Mouse (Mus musculus): ENCODE results near the gene Pla2g16. TPM values are rescaled to one million over a fixed set of nuclear protein-coding genes. Genes with fewer than 3 reads are reported as not detected.
A peak's percentile ranks its signal among the peaks of the same experiment; 100 is the strongest.

Pla2g16 gene
- polyA plus RNA-seq, 1 experiment from 2014 or later: 4.7 TPM

DNA sequence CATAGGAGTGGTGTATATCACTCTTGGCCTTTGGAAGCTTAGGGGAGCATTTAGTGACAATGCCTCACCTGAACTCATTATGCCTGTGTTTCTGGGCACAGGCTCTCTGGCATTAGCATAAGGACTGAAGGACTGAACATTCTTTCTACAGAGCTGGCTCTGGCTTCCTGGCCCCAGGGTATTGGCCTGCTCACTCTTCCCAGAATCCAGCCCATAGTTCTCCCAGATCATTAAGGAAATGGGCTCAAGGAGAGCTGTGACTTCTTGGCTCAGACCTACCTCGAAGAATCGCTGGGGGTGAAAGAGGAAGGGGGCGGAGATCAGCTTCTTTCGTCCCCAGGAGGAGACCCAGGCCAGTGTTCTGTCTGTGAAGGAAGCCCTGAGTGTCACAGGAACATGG, 41.2 kb downstream of the Pla2g16 start:
- 0 out of 2 replicates have a peak, but pooled peaks cover 5% of the 10 kb centered on the region for H3K4me1 ChIP-seq
- H3K9ac ChIP-seq (replicated peaks): no peak overlapping the region
- no peaks in the 10 kb centered on the region; the same call in 1 of the 2 replicates for H3K27me3 ChIP-seq (replicated peaks)
- no peak overlapping the region for H3K4me3 ChIP-seq (replicated peaks)
- no peak overlapping the region for H3K4me2 ChIP-seq
- 79% methylated on average over 4 of the region's 4 CpGs for WGBS
- no peaks in the 10 kb centered on the region for H3K36me3 ChIP-seq
- H3K9me3 ChIP-seq (replicated peaks): no peaks in the 10 kb centered on the region
- ATAC-seq (ENCODE audit: low FRiP score): no peak
- H3K27ac ChIP-seq (replicated peaks): no peak overlapping the region

DNA sequence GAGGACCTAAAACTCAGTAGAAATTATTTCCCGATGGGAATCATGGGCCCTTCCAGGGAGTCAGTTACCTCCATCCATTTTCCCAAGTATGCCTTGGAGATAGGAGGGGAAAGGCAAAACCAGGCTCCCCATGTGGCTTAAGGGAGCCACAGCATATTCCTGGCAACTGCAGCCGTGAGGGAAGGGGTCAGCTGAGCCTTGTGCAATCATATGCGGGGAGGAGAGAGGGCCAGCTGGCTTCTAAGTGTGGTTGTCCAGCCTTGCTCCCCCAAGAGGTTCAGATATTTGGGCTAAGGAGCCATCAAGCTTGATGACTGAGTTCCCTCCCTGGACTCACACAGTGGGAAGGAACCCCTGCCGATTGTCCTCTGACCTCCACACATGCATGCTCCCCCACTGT, 44.3 kb downstream of the Pla2g16 start:
- WGBS: 82% methylated on average over 4 of the region's 4 CpGs

DNA sequence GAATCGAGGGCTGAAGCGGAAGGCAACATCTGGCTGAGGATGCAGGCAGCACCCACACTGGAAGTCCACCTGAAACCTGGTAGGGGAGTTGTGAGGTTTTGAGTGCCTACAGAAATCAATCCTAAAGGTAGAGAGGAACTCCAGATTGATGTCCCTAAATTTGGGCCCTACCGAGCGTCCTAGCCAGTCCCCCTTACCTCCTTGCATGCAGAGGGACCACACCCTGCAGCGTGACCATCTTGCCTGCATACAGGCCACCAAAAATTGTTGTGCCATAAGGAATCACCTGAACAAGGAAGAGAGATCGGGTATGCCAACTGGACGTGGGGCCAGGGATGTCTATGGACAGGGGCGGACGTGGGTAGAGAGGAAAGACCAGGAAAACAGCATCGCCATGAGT, 46.8 kb downstream of the Pla2g16 start:
- H3K4me3 ChIP-seq (replicated peaks): no peak overlapping the region
- H3K9me3 ChIP-seq (replicated peaks): no peaks in the 10 kb centered on the region
- no peaks in the 10 kb centered on the region for H3K36me3 ChIP-seq
- H3K4me2 ChIP-seq: no peak overlapping the region
- ATAC-seq (ENCODE audit: low FRiP score): no peak
- H3K27ac ChIP-seq (replicated peaks): no peak overlapping the region
- no peaks in the 10 kb centered on the region; the same call in 1 of the 2 replicates for H3K27me3 ChIP-seq (replicated peaks)
- WGBS: 96% methylated on average over 10 of the region's 10 CpGs
- H3K9ac ChIP-seq (replicated peaks): no peak overlapping the region
- peaks cover 25% of the 10 kb centered on the region for H3K4me1 ChIP-seq

More for the DNA sequence above, 44.3 kb downstream of the Pla2g16 start:
- no peaks in the 10 kb centered on the region for H3K36me3 ChIP-seq
- H3K4me1 ChIP-seq: peaks cover 17% of the 10 kb centered on the region
- no peaks in the 10 kb centered on the region for H3K9me3 ChIP-seq (replicated peaks)
- no peak overlapping the region for H3K27ac ChIP-seq (replicated peaks)
- H3K27me3 ChIP-seq (replicated peaks): no peaks in the 10 kb centered on the region
- H3K4me3 ChIP-seq (replicated peaks): no peak overlapping the region
- no peak overlapping the region for H3K4me2 ChIP-seq
- no peak overlapping the region for H3K9ac ChIP-seq (replicated peaks)
- ATAC-seq (ENCODE audit: low FRiP score): no peak

DNA sequence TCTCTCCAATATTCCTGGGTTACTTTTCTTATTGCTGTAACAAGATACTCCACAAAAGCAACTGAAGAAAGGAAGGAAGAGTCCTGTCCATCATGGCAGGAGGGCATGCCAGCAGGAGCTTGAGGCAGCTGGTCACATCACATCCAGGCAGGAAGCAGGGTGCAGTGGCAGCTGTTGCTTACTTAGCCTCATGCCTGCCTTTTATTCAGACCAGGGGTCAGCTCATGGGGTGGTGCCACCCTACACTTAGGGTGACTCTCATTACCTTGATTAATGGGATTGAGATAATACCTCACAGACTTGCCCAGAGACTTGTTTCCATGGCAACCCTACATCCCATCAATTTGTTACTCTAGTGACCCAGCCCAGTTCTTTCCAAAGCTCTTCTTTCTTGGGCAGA, 47.8 kb downstream of the Pla2g16 start:
- no peak overlapping the region for H3K27ac ChIP-seq (replicated peaks)
- H3K9ac ChIP-seq (replicated peaks): no peak overlapping the region
- H3K9me3 ChIP-seq (replicated peaks): no peaks in the 10 kb centered on the region
- H3K27me3 ChIP-seq (replicated peaks): peaks cover 3% of the 10 kb centered on the region; the same call in 1 of the 2 replicates
- peaks cover 25% of the 10 kb centered on the region for H3K4me1 ChIP-seq
- H3K36me3 ChIP-seq: no peaks in the 10 kb centered on the region
- no peak overlapping the region for H3K4me2 ChIP-seq
- no peak overlapping the region for H3K4me3 ChIP-seq (replicated peaks)
- ATAC-seq (ENCODE audit: low FRiP score): no peak

GRCm38 (mm10) chr19:7605930-7606783, 48.9 kb downstream of the Pla2g16 start:
- Histone ChIP-seq H3K9ac (replicated peaks) (peak overlapping the region; percentile 31), H3K36me3 (no peaks in the 10 kb centered on the region), H3K9me3 (replicated peaks) (no peaks in the 10 kb centered on the region), H3K4me1 (peaks cover 20% of the 10 kb centered on the region), H3K27ac (replicated peaks) (0 out of 2 replicates have a peak overlapping the region, but pooled peaks have one; percentile 5), H3K4me3 (replicated peaks) (peak overlapping the region; percentile 35), H3K27me3 (replicated peaks) (peaks cover 11% of the 10 kb centered on the region; the same call in 1 of the 2 replicates), H3K4me2 (peak overlapping the region; percentile 83)
- ATAC-seq (ENCODE audit: low FRiP score): peak; percentile 75
- WGBS: 6% methylated on average over 15 of the region's 15 CpGs

- H3K27me3 ChIP-seq (replicated peaks): peaks cover 16% of the 10 kb centered on the region; the same call in 1 of the 2 replicates
- H3K9ac ChIP-seq (replicated peaks): peak within 1 kb of the TSS; percentile 31
- WGBS: 9% methylated on average over 15 of the region's 15 CpGs
- H3K36me3 ChIP-seq: no peaks in the 10 kb centered on the region
- H3K9me3 ChIP-seq (replicated peaks): no peaks in the 10 kb centered on the region
- H3K4me3 ChIP-seq (replicated peaks): peak within 1 kb of the TSS; percentile 35
- H3K4me2 ChIP-seq: peak within 1 kb of the TSS; percentile 83
- ATAC-seq (ENCODE audit: low FRiP score): peak; percentile 35
- peaks cover 22% of the 10 kb centered on the region for H3K4me1 ChIP-seq
- 0 out of 2 replicates have a peak within 1 kb of the TSS, but pooled peaks have one; percentile 5 for H3K27ac ChIP-seq (replicated peaks)
Measured at GRCm38 (mm10) chr19:7606801-7607689, 49.8 kb downstream of the Pla2g16 start, which contains the start of gene Lgals12. Gene Lgals12, minus strand, starts transcription at chr19:7607193.

- Histone ChIP-seq H3K36me3 (no peaks in the 10 kb centered on the region), H3K4me1 (peaks cover 29% of the 10 kb centered on the region), H3K4me2 (no peak overlapping the region), H3K27ac (replicated peaks) (no peak overlapping the region), H3K9ac (replicated peaks) (no peak overlapping the region), H3K4me3 (replicated peaks) (no peak overlapping the region), H3K9me3 (replicated peaks) (no peaks in the 10 kb centered on the region), H3K27me3 (replicated peaks) (peaks cover 21% of the 10 kb centered on the region)
- WGBS: 81% methylated on average over 7 of the region's 7 CpGs
- ATAC-seq (ENCODE audit: low FRiP score): no peak
Measured at GRCm38 (mm10) chr19:7607690-7608201, 50.5 kb downstream of the Pla2g16 start.

- no peak within 1 kb of the TSS for H3K27ac ChIP-seq (replicated peaks)
- peak within 1 kb of the TSS; percentile 51 for H3K9ac ChIP-seq (replicated peaks)
- 2% methylated on average over 54 of the region's 54 CpGs for WGBS
- peak within 1 kb of the TSS; percentile 98 for H3K4me2 ChIP-seq
- H3K27me3 ChIP-seq (replicated peaks): peaks cover 24% of the 10 kb centered on the region
- ATAC-seq (ENCODE audit: low FRiP score): peak; percentile 73
- peak within 1 kb of the TSS; percentile 50 for H3K4me3 ChIP-seq (replicated peaks)
- H3K9me3 ChIP-seq (replicated peaks): no peaks in the 10 kb centered on the region
- peaks cover 10% of the 10 kb centered on the region for H3K4me1 ChIP-seq
- H3K36me3 ChIP-seq: no peaks in the 10 kb centered on the region
Measured at GRCm38 (mm10) chr19:7611942-7612757, 54.9 kb downstream of the Pla2g16 start, which contains the start of gene Hrasls5. Gene Hrasls5, plus strand, starts transcription at chr19:7612541.

GRCm38 (mm10) chr19:7613151-7613550, 55.9 kb downstream of the Pla2g16 start:
- H3K4me1 ChIP-seq: peaks cover 9% of the 10 kb centered on the region; the same call in 1 of the 2 replicates
- H3K9ac ChIP-seq (replicated peaks): no peak overlapping the region
- H3K9me3 ChIP-seq (replicated peaks): no peaks in the 10 kb centered on the region
- WGBS: 89% methylated on average over 7 of the region's 7 CpGs
- H3K27ac ChIP-seq (replicated peaks): no peak overlapping the region
- no peak for ATAC-seq (ENCODE audit: low FRiP score)
- no peaks in the 10 kb centered on the region for H3K36me3 ChIP-seq
- peaks cover 24% of the 10 kb centered on the region for H3K27me3 ChIP-seq (replicated peaks)
- no peak overlapping the region for H3K4me3 ChIP-seq (replicated peaks)
- no peak overlapping the region for H3K4me2 ChIP-seq

DNA sequence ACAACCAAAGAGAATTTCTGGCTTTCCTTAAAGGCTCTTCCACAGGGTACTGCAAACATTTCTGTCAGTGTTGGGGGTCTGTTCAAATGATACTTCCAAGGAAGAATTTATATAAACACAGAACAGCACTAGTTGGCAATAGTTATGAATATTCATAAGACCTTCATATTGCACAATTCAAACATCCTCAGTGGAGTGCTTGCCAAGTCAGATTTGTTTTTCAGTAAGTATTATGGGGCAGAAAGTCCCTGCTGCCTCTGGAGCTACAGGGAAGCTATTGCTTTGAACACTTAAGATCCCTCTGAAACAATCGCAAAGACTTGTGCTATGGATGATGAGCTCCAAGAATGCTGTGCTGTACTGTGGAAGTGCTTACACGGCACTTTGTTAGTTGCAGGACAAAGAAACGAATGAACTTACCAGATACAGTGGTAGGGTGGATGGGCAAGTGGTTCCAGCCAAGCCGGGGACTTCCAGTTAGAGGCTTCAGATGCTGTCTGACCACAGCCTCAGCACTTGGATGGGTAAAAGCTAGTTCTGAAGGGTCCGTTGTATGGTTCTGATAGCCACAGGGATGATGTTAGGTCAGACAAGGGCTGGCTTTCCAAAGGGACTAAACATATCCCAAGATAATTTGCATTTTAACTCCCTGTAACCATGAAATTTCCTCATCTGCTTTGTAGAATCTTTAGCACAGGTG, 59.1 kb downstream of the Pla2g16 start:
- Histone ChIP-seq H3K9ac (replicated peaks) (no peak overlapping the region), H3K4me1 (peaks cover 13% of the 10 kb centered on the region; the same call in 1 of the 2 replicates), H3K9me3 (replicated peaks) (no peaks in the 10 kb centered on the region), H3K4me2 (no peak overlapping the region), H3K27ac (replicated peaks) (no peak overlapping the region), H3K27me3 (replicated peaks) (peaks cover 17% of the 10 kb centered on the region; the same call in 1 of the 2 replicates), H3K36me3 (no peaks in the 10 kb centered on the region), H3K4me3 (replicated peaks) (no peak overlapping the region)
- no peak for ATAC-seq (ENCODE audit: low FRiP score)
- WGBS: 75% methylated on average over 5 of the region's 5 CpGs

All from neural tube, embryonic 15.5 days (tissue).